Mouse (Mus musculus) right cerebral cortex, postnatal 10 days (tissue): Measurements from ENCODE around the gene Tradd.
"Not testable (repeated sequence)": the region's sequence is repeated elsewhere in the genome, so short reads cannot be mapped to it uniquely, and the experiment has no call there.

ENCODE experiments used
- DNase-seq, 2 experiments: peaks; one replicate each; pipeline ENCODE4 v3.0.0; 2021; ENCODE audit warnings: low spot score in 2 of 2

Gene Tradd

GRCm38 (mm10) chr8:105252680-105253537 is 11.5 kb downstream of the Tradd start:
- DNase-seq, result peak in 1 of 2 experiments; percentile 28

- no peak for DNase-seq
Observed at GRCm38 (mm10) chr8:105251954-105252353, 12.5 kb downstream of the Tradd start.

GRCm38 (mm10) chr8:105241016-105241415 is 23.4 kb downstream of the Tradd start:
- DNase-seq, result no peak

GRCm38 (mm10) chr8:105237442-105238142 is 26.8 kb downstream of the Tradd start:
- no peak for DNase-seq

- DNase-seq, result no peak
Observed at GRCm38 (mm10) chr8:105235206-105235605, 29.2 kb downstream of the Tradd start.

- no peak for DNase-seq
Observed at GRCm38 (mm10) chr8:105233126-105233935, 31.1 kb downstream of the Tradd start.

- DNase-seq, result not testable (repeated sequence)
Observed at GRCm38 (mm10) chr8:105232321-105232693, 32.1 kb downstream of the Tradd start.

GRCm38 (mm10) chr8:105231503-105232320 is 32.7 kb downstream of the Tradd start:
- no peak for DNase-seq

GRCm38 (mm10) chr8:105225917-105226316 is 38.5 kb downstream of the Tradd start:
- no peak for DNase-seq

- no peak for DNase-seq
Observed at GRCm38 (mm10) chr8:105225272-105225593, 39.2 kb downstream of the Tradd start.

GRCm38 (mm10) chr8:105224413-105225271 is 39.8 kb downstream of the Tradd start, which contains the start of gene D230025D16Rik:
TSS of gene D230025D16Rik (plus strand) at chr8:105225145.
- peak; percentile 96 for DNase-seq

- no peak for DNase-seq
Observed at GRCm38 (mm10) chr8:105223850-105224249, 40.6 kb downstream of the Tradd start.

- no peak for DNase-seq
Observed at GRCm38 (mm10) chr8:105217926-105218522, 46.4 kb downstream of the Tradd start.

GRCm38 (mm10) chr8:105214104-105214503 is 50.3 kb downstream of the Tradd start:
- no peak for DNase-seq

GRCm38 (mm10) chr8:105209153-105210110 is 55.0 kb downstream of the Tradd start:
- no peak for DNase-seq
